Mouse (Mus musculus) liver, adult 10 weeks (tissue): ENCODE measurements around the gene Gdpd4. TPM values are rescaled to one million over a fixed set of nuclear protein-coding genes. Genes with fewer than 3 reads are reported as not detected.

Experiments
- polyA plus RNA-seq: library from polyadenylated mRNA; stranded (reverse); fragments of 350-450 nt; fragmentation: Illumina TruSeq; extraction: RNeasy Lipid Tissue Mini Kit (QIAGEN cat#74804); gene quantifications from one replicate; pipeline ENCODE4 v1.2.3, GENCODE M21; 2014; ENCODE audit warnings: low read depth, low replicate concordance

The Gdpd4 gene
- polyA plus RNA-seq = not detected

DNA sequence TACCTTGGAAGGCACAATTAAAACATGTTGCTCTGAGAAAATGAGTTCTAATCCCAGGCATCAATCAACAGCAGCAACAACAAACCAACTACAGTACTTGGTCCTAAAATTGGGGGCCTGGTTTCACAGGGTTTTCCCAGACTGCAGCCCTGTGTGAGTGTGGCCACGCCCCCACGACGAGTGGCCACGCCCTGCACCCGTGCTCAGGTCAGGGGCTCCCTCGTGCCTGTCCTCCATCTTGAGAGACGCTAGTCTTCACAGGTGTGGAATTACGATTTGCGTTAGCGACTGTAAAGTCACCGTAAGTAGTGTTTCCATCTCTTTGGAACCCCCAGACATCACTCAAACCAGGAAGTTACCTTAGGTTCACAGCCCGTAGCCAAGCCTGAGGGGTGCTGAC is at the start of gene Gdpd4:
Gene Gdpd4 (plus strand): TSS at position 214 of the 400 bp plus-strand sequence.

Other genes with a start within 250 kb of the Gdpd4 start
- 36.0 TPM for gene Clns1a, start 223.3 kb upstream of the Gdpd4 start, polyA plus RNA-seq
- 30.5 TPM for gene Aqp11, start 181.7 kb upstream of the Gdpd4 start, polyA plus RNA-seq
- 3.9 TPM for gene Pak1, start 131.4 kb upstream of the Gdpd4 start, polyA plus RNA-seq
- gene Myo7a, start 199.6 kb downstream of the Gdpd4 start, polyA plus RNA-seq = 2.0 TPM
- not detected for gene Omp, start 225.5 kb downstream of the Gdpd4 start, polyA plus RNA-seq